Mouse (Mus musculus): ENCODE measurements at regions not wholly inside any gene's neighbourhood (a gene's known extent, or its start where the extent isn't known, plus 50 kb on each side); places are given as distances from the start of the nearest gene placed in this dataset.

DNA sequence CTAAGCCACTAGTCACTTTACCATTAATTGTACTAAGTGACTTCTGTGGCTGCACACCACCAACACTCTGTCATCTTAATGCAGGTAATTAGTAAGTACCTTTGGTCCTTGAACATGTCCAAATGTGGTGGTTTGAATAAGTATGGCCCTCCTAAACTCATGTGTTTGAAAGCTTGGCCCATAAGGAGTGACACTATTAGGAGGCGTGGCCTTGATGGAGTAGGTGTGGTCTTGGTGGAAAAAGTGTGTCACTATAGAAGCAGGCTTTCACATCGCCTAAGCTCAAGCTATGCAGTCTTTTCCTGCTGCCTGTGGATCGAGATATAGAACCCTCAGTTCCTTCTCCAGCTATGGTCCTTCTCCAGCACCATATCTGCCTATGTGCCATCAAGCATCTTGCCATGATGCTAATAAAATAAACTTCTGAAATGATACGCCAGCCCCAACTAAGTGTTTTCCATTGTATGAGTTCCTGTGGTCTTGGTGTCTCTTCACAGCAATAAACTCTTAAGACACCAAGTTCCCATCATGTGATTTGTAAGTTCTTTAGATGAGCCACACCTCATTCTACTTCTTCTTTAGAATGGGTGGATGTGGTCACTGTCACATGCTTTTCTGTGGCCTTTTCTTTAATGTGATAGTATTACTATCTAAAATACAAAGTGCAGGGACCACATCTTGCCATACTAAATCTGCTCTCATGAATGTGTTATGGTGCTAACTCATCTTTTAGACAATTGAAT is 71.9 kb upstream of the Rapgef5 start:
- no peak for ATAC-seq (ENCODE audit: low FRiP score, low read depth)
- H3K4me3 ChIP-seq: no peak overlapping the region
- WGBS: 90% methylated on average over 4 of the region's 4 CpGs
- H3K9ac ChIP-seq (replicated peaks): no peak overlapping the region
- H3K4me2 ChIP-seq (replicated peaks): no peak overlapping the region
- no peaks in the 10 kb centered on the region for H3K27me3 ChIP-seq
- no peak overlapping the region for H3K27ac ChIP-seq (replicated peaks)
- H3K9me3 ChIP-seq: no peaks in the 10 kb centered on the region
- no peaks in the 10 kb centered on the region for H3K36me3 ChIP-seq
- peaks cover 13% of the 10 kb centered on the region; the same call in 1 of the 2 replicates for H3K4me1 ChIP-seq

- ATAC-seq (ENCODE audit: low FRiP score, low read depth): peak; percentile 23; the same call in 1 of the 2 replicates
- Histone ChIP-seq H3K4me2 (replicated peaks) (peak overlapping the region; percentile 42), H3K4me1 (peaks cover 13% of the 10 kb centered on the region; the same call in 1 of the 2 replicates), H3K9me3 (no peaks in the 10 kb centered on the region), H3K4me3 (0 out of 2 replicates have a peak overlapping the region, but pooled peaks have one; percentile 19), H3K36me3 (no peaks in the 10 kb centered on the region), H3K27me3 (no peaks in the 10 kb centered on the region), H3K27ac (replicated peaks) (no peak overlapping the region), H3K9ac (replicated peaks) (no peak overlapping the region)
- WGBS: 19% methylated on average over 10 of the region's 10 CpGs
Observed at GRCm38 (mm10) chr12:117447223-117447622, 69.1 kb upstream of the Rapgef5 start.

- peaks cover 13% of the 10 kb centered on the region; the same call in 1 of the 2 replicates for H3K4me1 ChIP-seq
- H3K4me2 ChIP-seq (replicated peaks): no peak overlapping the region; the same call in 1 of the 2 replicates
- H3K36me3 ChIP-seq: no peaks in the 10 kb centered on the region
- 70% methylated on average over 19 of the region's 19 CpGs for WGBS
- no peak overlapping the region for H3K9ac ChIP-seq (replicated peaks)
- no peaks in the 10 kb centered on the region for H3K9me3 ChIP-seq
- H3K27ac ChIP-seq (replicated peaks): 0 out of 2 replicates have a peak overlapping the region, but pooled peaks have one; percentile 10
- H3K4me3 ChIP-seq: no peak overlapping the region
- ATAC-seq (ENCODE audit: low FRiP score, low read depth): no peak
- no peaks in the 10 kb centered on the region for H3K27me3 ChIP-seq
Observed at GRCm38 (mm10) chr12:117447843-117448728, 68.2 kb upstream of the Rapgef5 start.

DNA sequence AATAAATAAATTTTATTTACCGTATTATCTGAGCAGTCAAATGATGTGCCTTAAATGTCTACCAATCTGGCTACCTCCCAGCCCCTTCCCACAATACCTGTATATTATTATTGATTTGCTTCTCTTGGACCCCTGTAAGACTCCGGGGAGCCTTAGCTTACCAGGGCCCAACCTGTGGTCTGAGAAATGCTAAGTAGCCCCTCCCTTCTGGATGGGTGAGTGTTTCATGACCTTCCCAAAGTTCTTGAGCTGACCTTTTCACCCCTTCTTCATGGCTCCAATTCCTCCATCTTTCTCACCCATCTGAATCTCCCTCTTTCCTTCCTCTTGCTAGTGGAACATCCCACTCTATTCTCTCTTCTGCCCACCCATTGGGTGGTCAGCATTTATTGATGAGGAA is 67.2 kb upstream of the Rapgef5 start:
- Histone ChIP-seq H3K36me3 (no peaks in the 10 kb centered on the region), H3K9ac (replicated peaks) (no peak overlapping the region), H3K27ac (replicated peaks) (no peak overlapping the region), H3K27me3 (no peaks in the 10 kb centered on the region), H3K4me2 (replicated peaks) (no peak overlapping the region), H3K4me1 (peaks cover 13% of the 10 kb centered on the region; the same call in 1 of the 2 replicates), H3K4me3 (no peak overlapping the region), H3K9me3 (no peaks in the 10 kb centered on the region)
- no peak for ATAC-seq (ENCODE audit: low FRiP score, low read depth)
- 90% methylated on average over 2 of the region's 2 CpGs for WGBS

- Histone ChIP-seq H3K4me1 (peaks cover 13% of the 10 kb centered on the region; the same call in 1 of the 2 replicates), H3K36me3 (no peaks in the 10 kb centered on the region), H3K9ac (replicated peaks) (no peak overlapping the region), H3K9me3 (no peaks in the 10 kb centered on the region), H3K4me2 (replicated peaks) (no peak overlapping the region), H3K27me3 (no peaks in the 10 kb centered on the region), H3K27ac (replicated peaks) (no peak overlapping the region), H3K4me3 (no peak overlapping the region)
- no peak for ATAC-seq (ENCODE audit: low FRiP score, low read depth)
Observed at GRCm38 (mm10) chr12:117450106-117450505, 66.2 kb upstream of the Rapgef5 start.

DNA sequence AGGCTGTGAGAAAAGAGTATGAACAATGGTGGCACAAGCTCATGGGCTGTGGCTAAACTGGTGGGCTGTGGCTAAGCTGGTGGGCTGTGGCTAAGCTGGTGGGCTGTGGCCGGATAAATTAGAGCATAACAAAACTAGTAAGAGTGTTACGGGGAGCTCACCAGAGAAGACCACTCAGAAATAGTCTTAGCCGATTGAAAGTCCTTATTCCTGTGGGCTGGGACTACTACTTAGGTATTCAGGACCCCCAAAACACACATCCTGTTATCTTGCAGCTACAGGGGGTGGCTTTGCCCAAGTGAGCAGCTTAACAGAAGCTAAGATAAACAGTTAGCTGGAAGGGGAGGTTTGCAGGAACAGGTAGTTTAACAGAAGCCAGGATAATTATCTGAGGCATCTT is 65.4 kb upstream of the Rapgef5 start:
- H3K36me3 ChIP-seq: no peaks in the 10 kb centered on the region
- H3K9ac ChIP-seq (replicated peaks): no peak overlapping the region
- H3K27ac ChIP-seq (replicated peaks): no peak overlapping the region
- H3K4me1 ChIP-seq: peaks cover 13% of the 10 kb centered on the region; the same call in 1 of the 2 replicates
- H3K9me3 ChIP-seq: no peaks in the 10 kb centered on the region
- no peaks in the 10 kb centered on the region for H3K27me3 ChIP-seq
- WGBS: 48% methylated on average over 3 of the region's 3 CpGs
- H3K4me3 ChIP-seq: no peak overlapping the region
- ATAC-seq (ENCODE audit: low FRiP score, low read depth): no peak
- no peak overlapping the region for H3K4me2 ChIP-seq (replicated peaks)

- Histone ChIP-seq H3K4me3 (no peak overlapping the region), H3K36me3 (no peaks in the 10 kb centered on the region), H3K27ac (replicated peaks) (no peak overlapping the region), H3K4me2 (replicated peaks) (no peak overlapping the region), H3K9ac (replicated peaks) (no peak overlapping the region), H3K27me3 (no peaks in the 10 kb centered on the region), H3K4me1 (peaks cover 13% of the 10 kb centered on the region; the same call in 1 of the 2 replicates), H3K9me3 (no peaks in the 10 kb centered on the region)
- WGBS: 58% methylated on average over 4 of the region's 4 CpGs
- no peak for ATAC-seq (ENCODE audit: low FRiP score, low read depth)
Observed at GRCm38 (mm10) chr12:117451441-117451840, 64.8 kb upstream of the Rapgef5 start.

DNA sequence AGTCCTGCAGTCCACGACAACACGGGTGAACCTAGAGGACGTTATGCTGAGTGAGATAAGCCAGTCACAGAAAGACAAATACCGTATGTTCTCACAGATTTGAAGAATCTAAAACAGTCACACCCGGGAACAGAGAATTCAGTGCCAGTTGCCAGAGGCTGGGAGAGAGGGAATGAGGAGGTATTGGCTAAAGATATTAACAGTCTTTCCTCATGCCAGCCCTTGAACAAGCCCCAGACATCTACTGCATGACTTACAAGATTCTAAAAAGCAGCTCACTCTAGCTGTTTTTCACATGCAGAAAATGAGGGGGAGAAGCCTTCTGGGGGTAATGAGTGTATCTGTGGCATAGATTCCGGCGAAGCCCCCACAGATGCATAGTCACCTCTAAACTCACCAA is 60.5 kb upstream of the Rapgef5 start:
- Histone ChIP-seq H3K4me1 (no peaks in the 10 kb centered on the region), H3K9me3 (no peaks in the 10 kb centered on the region), H3K36me3 (no peaks in the 10 kb centered on the region), H3K27me3 (no peaks in the 10 kb centered on the region), H3K27ac (replicated peaks) (no peak overlapping the region), H3K9ac (replicated peaks) (no peak overlapping the region), H3K4me3 (no peak overlapping the region), H3K4me2 (replicated peaks) (no peak overlapping the region)
- no peak for ATAC-seq (ENCODE audit: low FRiP score, low read depth)
- 85% methylated on average over 7 of the region's 7 CpGs for WGBS

DNA sequence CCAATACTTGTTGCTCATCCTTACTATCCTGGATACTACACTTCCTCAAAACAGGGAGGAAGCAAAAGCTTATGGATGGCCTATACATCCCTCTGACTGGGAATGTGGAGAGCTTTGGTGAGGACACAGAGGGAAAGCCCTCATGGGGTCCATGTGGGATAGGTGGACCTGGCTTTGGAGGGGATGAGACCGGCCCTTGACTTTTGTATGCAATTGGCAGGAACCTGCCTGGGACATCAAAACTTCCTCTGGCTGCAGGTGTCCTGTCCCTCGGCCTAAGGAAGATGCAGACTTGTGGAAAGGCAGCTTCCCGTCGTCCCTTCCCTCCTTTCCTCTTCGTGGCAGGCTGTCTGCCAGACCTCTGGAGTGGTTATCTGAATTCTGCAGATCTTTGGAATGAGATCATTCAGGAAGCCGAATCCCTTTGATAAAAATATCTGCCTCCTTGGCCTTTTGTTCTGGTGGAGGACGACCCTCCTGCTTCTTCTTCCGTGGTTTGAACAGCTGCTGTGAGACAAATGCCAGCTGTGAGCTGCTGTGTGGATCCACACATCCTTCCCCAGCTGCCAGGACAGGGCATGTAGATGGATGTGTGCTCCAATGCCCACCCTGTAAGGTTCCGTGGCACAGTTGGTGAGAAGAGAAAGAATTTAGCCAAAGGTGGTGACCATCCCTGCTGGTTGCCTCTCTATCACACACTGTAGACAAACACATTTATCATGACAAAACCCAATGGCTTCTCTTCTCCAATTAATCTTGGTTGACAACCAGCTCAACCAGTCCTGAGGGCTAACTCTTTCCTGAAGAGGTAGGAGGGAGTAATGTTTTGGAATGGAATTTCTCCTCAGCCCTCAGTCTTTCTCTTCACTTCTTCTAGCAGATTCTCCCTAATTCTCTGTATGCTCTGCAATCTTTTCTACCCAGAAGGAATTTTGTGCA is 57.9 kb upstream of the Rapgef5 start:
- Histone ChIP-seq H3K4me3 (no peak overlapping the region), H3K36me3 (no peaks in the 10 kb centered on the region), H3K9ac (replicated peaks) (no peak overlapping the region), H3K27ac (replicated peaks) (no peak overlapping the region), H3K9me3 (no peaks in the 10 kb centered on the region), H3K4me2 (replicated peaks) (no peak overlapping the region), H3K4me1 (no peaks in the 10 kb centered on the region), H3K27me3 (no peaks in the 10 kb centered on the region)
- WGBS: 62% methylated on average over 9 of the region's 9 CpGs
- ATAC-seq (ENCODE audit: low FRiP score, low read depth): no peak

DNA sequence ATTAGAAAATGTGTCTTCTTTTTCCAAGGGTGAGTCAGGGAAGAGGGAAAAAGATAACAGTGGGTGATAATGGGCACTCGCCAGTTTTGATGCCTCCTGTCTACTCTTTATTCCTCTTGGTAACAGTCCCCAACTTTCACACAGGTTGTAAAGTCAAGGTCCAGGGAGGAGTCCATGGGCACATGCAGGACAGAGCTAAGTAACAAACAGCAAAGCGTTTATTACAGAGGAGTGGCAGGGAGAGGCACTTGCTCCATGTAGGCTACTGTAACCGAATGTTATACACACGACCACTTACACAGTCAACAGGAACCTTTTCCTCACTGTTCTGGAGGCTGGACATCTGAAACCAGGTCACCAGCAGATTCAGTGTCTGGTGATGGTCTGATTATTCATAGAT is 56.7 kb upstream of the Rapgef5 start:
- H3K4me2 ChIP-seq (replicated peaks): no peak overlapping the region
- no peak overlapping the region for H3K27ac ChIP-seq (replicated peaks)
- H3K4me3 ChIP-seq: no peak overlapping the region
- WGBS: 88% methylated on average over 4 of the region's 4 CpGs
- H3K9ac ChIP-seq (replicated peaks): no peak overlapping the region
- no peaks in the 10 kb centered on the region for H3K4me1 ChIP-seq
- no peaks in the 10 kb centered on the region for H3K36me3 ChIP-seq
- H3K9me3 ChIP-seq: no peaks in the 10 kb centered on the region
- ATAC-seq (ENCODE audit: low FRiP score, low read depth): no peak
- H3K27me3 ChIP-seq: no peaks in the 10 kb centered on the region

- H3K36me3 ChIP-seq: no peaks in the 10 kb centered on the region
- no peaks in the 10 kb centered on the region for H3K9me3 ChIP-seq
- no peak overlapping the region for H3K9ac ChIP-seq (replicated peaks)
- no peak overlapping the region for H3K27ac ChIP-seq (replicated peaks)
- H3K4me3 ChIP-seq: no peak overlapping the region
- H3K27me3 ChIP-seq: no peaks in the 10 kb centered on the region
- no peaks in the 10 kb centered on the region for H3K4me1 ChIP-seq
- WGBS: 84% methylated on average over 3 of the region's 3 CpGs
- no peak for ATAC-seq (ENCODE audit: low FRiP score, low read depth)
- H3K4me2 ChIP-seq (replicated peaks): no peak overlapping the region
Observed at GRCm38 (mm10) chr12:117465206-117465605, 51.1 kb upstream of the Rapgef5 start.
